Mouse (Mus musculus): ENCODE measurements around the gene Zfp263.

The Zfp263 gene

GRCm38 (mm10) chr16:3743503-3744185, at the start of gene Zfp263:
Gene Zfp263 (plus strand): TSS chr16:3744093.
- WGBS = under 1% methylated on average over 42 of the region's 42 CpGs

- 79% methylated on average over 8 of the region's 8 CpGs for WGBS
These were observed 44.6 kb upstream of the Zfp263 start for GRCm38 (mm10) chr16:3699281-3699680.

- WGBS = 62% methylated on average over 1 of the region's 1 CpGs
These were observed 43.0 kb upstream of the Zfp263 start for GRCm38 (mm10) chr16:3700893-3701292.

- WGBS = 85% methylated on average over 6 of the region's 6 CpGs
These were observed 37.2 kb upstream of the Zfp263 start for GRCm38 (mm10) chr16:3706680-3707079.

- 89% methylated on average over 2 of the region's 2 CpGs for WGBS
These were observed 29.2 kb upstream of the Zfp263 start for GRCm38 (mm10) chr16:3714731-3715130.

- WGBS = 88% methylated on average over 6 of the region's 6 CpGs
These were observed 25.9 kb upstream of the Zfp263 start, which contains the start of gene Mefv for GRCm38 (mm10) chr16:3717980-3718379. Gene Mefv (minus strand): TSS chr16:3718097.

- whole genome bisulfite sequencing = 72% methylated on average over 3 of the region's 3 CpGs
These were observed 20.7 kb upstream of the Zfp263 start for GRCm38 (mm10) chr16:3723231-3723630.

GRCm38 (mm10) chr16:3727980-3728720, 15.7 kb upstream of the Zfp263 start:
- 83% methylated on average over 6 of the region's 6 CpGs for WGBS

- WGBS = 84% methylated on average over 4 of the region's 4 CpGs
These were observed 11.3 kb upstream of the Zfp263 start for GRCm38 (mm10) chr16:3732612-3733011.

- 67% methylated on average over 1 of the region's 1 CpGs for WGBS
These were observed 10.6 kb upstream of the Zfp263 start for GRCm38 (mm10) chr16:3733198-3733732.

GRCm38 (mm10) chr16:3742466-3742865, 1.4 kb upstream of the Zfp263 start:
- 97% methylated on average over 6 of the region's 6 CpGs for WGBS

- WGBS = under 1% methylated on average over 32 of the region's 32 CpGs
These were observed 350 bp downstream of the Zfp263 start for GRCm38 (mm10) chr16:3744186-3744700.

GRCm38 (mm10) chr16:3745656-3746055, 1.8 kb downstream of the Zfp263 start:
- 90% methylated on average over 4 of the region's 4 CpGs for WGBS

GRCm38 (mm10) chr16:3748976-3749375, 5.1 kb downstream of the Zfp263 start:
- WGBS = 100% methylated on average over 3 of the region's 3 CpGs

- 97% methylated on average over 4 of the region's 4 CpGs for WGBS
These were observed 27.7 kb downstream of the Zfp263 start for GRCm38 (mm10) chr16:3771603-3772002.

- 67% methylated on average over 3 of the region's 3 CpGs for WGBS
These were observed 32.5 kb downstream of the Zfp263 start for GRCm38 (mm10) chr16:3776365-3776764.

- 69% methylated on average over 3 of the region's 3 CpGs for WGBS
These were observed 34.1 kb downstream of the Zfp263 start for GRCm38 (mm10) chr16:3777986-3778385.
